Mouse (Mus musculus): ENCODE results near the gene Gm20683. TPM values are rescaled to one million over a fixed set of nuclear protein-coding genes. Genes with fewer than 3 reads are reported as not detected.

Gene Gm20683
- polyA plus RNA-seq, 1 experiment, result 0.67 TPM

GRCm38 (mm10) chr17:25831451-25832281, 9.9 kb downstream of the Gm20683 start:
- Histone ChIP-seq H3K4me3 (peak overlapping the region; percentile 52), H3K4me2 (ENCODE audit: low read depth) (peak overlapping the region; percentile 94), H3K36me3 (ENCODE audit: control insufficient read depth, insufficient read depth) (no peaks in the 10 kb centered on the region), H3ac (ENCODE audit: control insufficient read depth, insufficient read length) (peak overlapping the region; percentile 46), H3K27me3 (ENCODE audit: control insufficient read depth, insufficient read depth, insufficient read length) (no peaks in the 10 kb centered on the region), H3K79me2 (ENCODE audit: control insufficient read depth, insufficient read depth) (peaks cover 37% of the 10 kb centered on the region)
- no peak for TF ChIP-seq TCF12 (IDR thresholded peaks at IDR 0.05; ENCODE audit: insufficient read depth, poor library complexity, severe bottlenecking)
- peak; percentile 3 for TF ChIP-seq POLR2A (IDR thresholded peaks at IDR 0.05; ENCODE audit: insufficient read length, low read depth)
- TF ChIP-seq REST (IDR thresholded peaks at IDR 0.05; ENCODE audit: insufficient read depth, insufficient read length), result no peak
- no peak for TF ChIP-seq CEBPB (IDR thresholded peaks at IDR 0.05; ENCODE audit: insufficient read depth, poor library complexity, severe bottlenecking)
- no peak for TF ChIP-seq SRF (IDR thresholded peaks at IDR 0.05; ENCODE audit: control insufficient read depth, insufficient read length, low read depth)
- TF ChIP-seq MYOG (IDR thresholded peaks at IDR 0.05; ENCODE audit: control insufficient read depth in 1 of 3, insufficient read depth in 1 of 3, insufficient read length in 2 of 3, low read depth in 2 of 3), result no peak
- TF ChIP-seq MAX (IDR thresholded peaks at IDR 0.05; ENCODE audit: low read depth), result no peak
- TF ChIP-seq POLR2AphosphoS2 (IDR thresholded peaks at IDR 0.05; ENCODE audit: insufficient read length, low read depth), result peak; percentile 73

DNA sequence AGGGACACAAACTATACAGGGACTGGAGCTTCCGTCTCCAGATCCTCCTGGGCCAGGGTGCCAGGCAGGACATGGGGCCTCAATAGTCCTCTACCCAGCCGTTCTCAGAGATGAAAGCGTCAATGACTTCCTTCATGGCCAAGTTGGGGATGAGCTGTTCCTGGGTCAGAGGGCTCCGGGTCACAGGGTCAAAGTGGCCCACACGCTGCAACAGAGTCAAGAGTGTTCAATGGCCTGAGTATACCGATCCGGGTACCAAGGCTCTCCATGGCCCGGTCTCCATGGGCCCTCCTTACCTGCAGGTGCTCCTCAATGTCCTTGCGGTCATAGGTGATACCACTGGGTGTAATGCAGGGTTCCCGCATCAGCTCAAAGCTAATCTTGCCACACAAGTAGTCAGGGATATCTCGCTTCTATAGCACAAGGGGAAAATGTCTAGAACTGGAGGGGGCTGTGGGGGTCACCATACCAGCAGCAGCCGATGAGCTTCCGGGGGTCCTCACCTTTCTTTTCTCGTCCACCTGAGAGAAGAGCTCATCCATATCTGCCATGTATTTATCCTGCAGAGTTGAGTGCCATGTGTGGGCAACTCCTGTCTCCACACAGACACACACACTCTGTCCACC, 10.6 kb downstream of the Gm20683 start:
- Histone ChIP-seq H3K27me3 (ENCODE audit: control insufficient read depth, insufficient read depth, insufficient read length) (no peaks in the 10 kb centered on the region), H3K79me2 (ENCODE audit: control insufficient read depth, insufficient read depth) (peaks cover 37% of the 10 kb centered on the region), H3K4me3 (peak overlapping the region; percentile 52), H3K36me3 (ENCODE audit: control insufficient read depth, insufficient read depth) (no peaks in the 10 kb centered on the region), H3K4me2 (ENCODE audit: low read depth) (peak overlapping the region; percentile 94), H3ac (ENCODE audit: control insufficient read depth, insufficient read length) (no peak overlapping the region)
- TF ChIP-seq MYOD1 (IDR thresholded peaks at IDR 0.05; ENCODE audit: control insufficient read depth in 1 of 3, insufficient read length in 2 of 3, low read depth in 2 of 3) (no peak), MYOG (IDR thresholded peaks at IDR 0.05; ENCODE audit: control insufficient read depth in 1 of 3, insufficient read depth in 1 of 3, insufficient read length in 2 of 3, low read depth in 2 of 3) (no peak), TCF3 (IDR thresholded peaks at IDR 0.05; ENCODE audit: insufficient read length, low read depth) (no peak), CEBPB (IDR thresholded peaks at IDR 0.05; ENCODE audit: insufficient read depth, poor library complexity, severe bottlenecking) (no peak), POLR2A (IDR thresholded peaks at IDR 0.05; ENCODE audit: insufficient read length, low read depth) (peak; percentile 9)

DNA sequence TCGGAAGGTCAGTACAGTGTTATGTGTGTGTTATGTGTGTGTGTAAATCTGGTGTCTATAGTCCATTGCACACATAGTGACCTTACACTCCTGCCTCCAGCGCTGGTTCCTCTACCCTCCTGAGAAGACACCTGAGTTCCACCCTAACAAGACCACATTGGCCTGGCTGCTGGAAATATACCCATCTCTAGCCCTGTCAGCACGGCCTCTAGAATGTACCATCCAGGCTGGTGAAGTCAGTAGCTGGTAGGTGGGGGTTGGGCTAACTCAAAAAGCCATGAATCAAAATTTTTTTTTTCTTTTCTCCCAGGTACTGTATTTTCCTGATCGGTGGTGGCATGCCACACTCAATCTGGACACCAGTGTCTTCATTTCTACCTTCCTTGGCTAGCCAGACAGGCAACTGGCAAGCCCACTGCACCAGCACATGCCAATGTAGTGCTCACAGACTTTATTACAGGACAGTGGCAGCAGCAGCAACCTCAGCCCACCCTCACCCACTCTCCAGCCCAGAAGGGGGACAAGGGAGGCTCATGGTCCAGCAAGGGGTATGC, 11.3 kb downstream of the Gm20683 start:
- Histone ChIP-seq H3K36me3 (ENCODE audit: control insufficient read depth, insufficient read depth) (no peaks in the 10 kb centered on the region), H3ac (ENCODE audit: control insufficient read depth, insufficient read length) (no peak overlapping the region), H3K27me3 (ENCODE audit: control insufficient read depth, insufficient read depth, insufficient read length) (no peaks in the 10 kb centered on the region), H3K79me2 (ENCODE audit: control insufficient read depth, insufficient read depth) (peaks cover 37% of the 10 kb centered on the region), H3K4me2 (ENCODE audit: low read depth) (no peak overlapping the region), H3K4me3 (peak overlapping the region; percentile 32)
- TF ChIP-seq POLR2A (IDR thresholded peaks at IDR 0.05; ENCODE audit: insufficient read length, low read depth) (peak; percentile 26), MAX (IDR thresholded peaks at IDR 0.05; ENCODE audit: low read depth) (no peak)

- Histone ChIP-seq H3K79me2 (ENCODE audit: control insufficient read depth, insufficient read depth) (peaks cover 35% of the 10 kb centered on the region), H3K4me2 (ENCODE audit: low read depth) (peak overlapping the region; percentile 62), H3K36me3 (ENCODE audit: control insufficient read depth, insufficient read depth) (no peaks in the 10 kb centered on the region), H3ac (ENCODE audit: control insufficient read depth, insufficient read length) (peak overlapping the region; percentile 13), H3K27me3 (ENCODE audit: control insufficient read depth, insufficient read depth, insufficient read length) (no peaks in the 10 kb centered on the region), H3K4me3 (peak overlapping the region; percentile 32)
- peak; percentile 74 for TF ChIP-seq POLR2AphosphoS2 (IDR thresholded peaks at IDR 0.05; ENCODE audit: insufficient read length, low read depth)
- TF ChIP-seq CEBPB (IDR thresholded peaks at IDR 0.05; ENCODE audit: insufficient read depth, poor library complexity, severe bottlenecking), result no peak
- TF ChIP-seq POLR2A (IDR thresholded peaks at IDR 0.05; ENCODE audit: insufficient read length, low read depth), result peak; percentile 13
Measured at GRCm38 (mm10) chr17:25829558-25830017, 12.0 kb downstream of the Gm20683 start.

GRCm38 (mm10) chr17:25828712-25829557, 12.6 kb downstream of the Gm20683 start, which contains the start of gene Jmjd8:
TSS of gene Jmjd8 (plus strand) at chr17:25828867.
- TF ChIP-seq SRF (IDR thresholded peaks at IDR 0.05; ENCODE audit: control insufficient read depth, insufficient read length, low read depth) (no peak), MYOG (IDR thresholded peaks at IDR 0.05; ENCODE audit: control insufficient read depth in 1 of 3, insufficient read depth in 1 of 3, insufficient read length in 2 of 3, low read depth in 2 of 3) (no peak), TCF12 (IDR thresholded peaks at IDR 0.05; ENCODE audit: insufficient read depth, poor library complexity, severe bottlenecking) (no peak), POLR2A (IDR thresholded peaks at IDR 0.05; ENCODE audit: insufficient read length, low read depth) (peak; percentile 74), MYOD1 (IDR thresholded peaks at IDR 0.05; ENCODE audit: control insufficient read depth in 1 of 3, insufficient read length in 2 of 3, low read depth in 2 of 3) (no peak), E2F4 (IDR thresholded peaks at IDR 0.05; ENCODE audit: insufficient read depth) (no peak), POLR2AphosphoS2 (IDR thresholded peaks at IDR 0.05; ENCODE audit: insufficient read length, low read depth) (peak; percentile 74), REST (IDR thresholded peaks at IDR 0.05; ENCODE audit: insufficient read depth, insufficient read length) (no peak), USF1 (IDR thresholded peaks at IDR 0.05; ENCODE audit: low read depth) (no peak), MAX (IDR thresholded peaks at IDR 0.05; ENCODE audit: low read depth) (no peak), CEBPB (IDR thresholded peaks at IDR 0.05; ENCODE audit: insufficient read depth, poor library complexity, severe bottlenecking) (0 out of 2 replicates have a peak, but pooled peaks have one; percentile 19), TCF3 (IDR thresholded peaks at IDR 0.05; ENCODE audit: insufficient read length, low read depth) (no peak)
- H3K36me3 ChIP-seq (ENCODE audit: control insufficient read depth, insufficient read depth), result no peaks in the 10 kb centered on the region

More at GRCm38 (mm10) chr17:25828712-25829557, 12.6 kb downstream of the Gm20683 start, which contains the start of gene Jmjd8:
- Histone ChIP-seq H3K79me2 (ENCODE audit: control insufficient read depth, insufficient read depth) (peaks cover 28% of the 10 kb centered on the region), H3K4me2 (ENCODE audit: low read depth) (peak within 1 kb of the TSS; percentile 62), H3ac (ENCODE audit: control insufficient read depth, insufficient read length) (peak within 1 kb of the TSS; percentile 13), H3K4me3 (peak within 1 kb of the TSS; percentile 32), H3K27me3 (ENCODE audit: control insufficient read depth, insufficient read depth, insufficient read length) (no peaks in the 10 kb centered on the region)
